Mouse (Mus musculus) G1E (cell line): Measurements from ENCODE around the gene Gm9945.

Experiments used
- CTCF ChIP-seq: IDR thresholded peaks from 2 replicates; pipeline ENCODE4 v1.5.1; 2012; ENCODE audit warnings: low read depth, low read length, inconsistent platforms, mixed read lengths
- GATA1 ChIP-seq: IDR thresholded peaks from 2 replicates; pipeline ENCODE4 v1.6.1; 2012; ENCODE audit warnings: borderline replicate concordance, low read length, inconsistent platforms, mixed read lengths
- GATA2 ChIP-seq: IDR thresholded peaks from 2 replicates; pipeline ENCODE4 v1.6.1; 2012; ENCODE audit warnings: low read depth, low read length, inconsistent platforms, borderline replicate concordance
- POLR2AphosphoS5 ChIP-seq: IDR thresholded peaks from 2 replicates; pipeline ENCODE4 v1.6.1; 2012; ENCODE audit warnings: low read depth, low read length, inconsistent platforms; ENCODE audit not compliant: insufficient replicate concordance
- TAL1 ChIP-seq: conservative IDR thresholded peaks from 2 replicates; pipeline ENCODE4 v1.6.1; 2012; ENCODE audit warnings: low read depth, low read length, inconsistent platforms, mixed read lengths

DNA sequence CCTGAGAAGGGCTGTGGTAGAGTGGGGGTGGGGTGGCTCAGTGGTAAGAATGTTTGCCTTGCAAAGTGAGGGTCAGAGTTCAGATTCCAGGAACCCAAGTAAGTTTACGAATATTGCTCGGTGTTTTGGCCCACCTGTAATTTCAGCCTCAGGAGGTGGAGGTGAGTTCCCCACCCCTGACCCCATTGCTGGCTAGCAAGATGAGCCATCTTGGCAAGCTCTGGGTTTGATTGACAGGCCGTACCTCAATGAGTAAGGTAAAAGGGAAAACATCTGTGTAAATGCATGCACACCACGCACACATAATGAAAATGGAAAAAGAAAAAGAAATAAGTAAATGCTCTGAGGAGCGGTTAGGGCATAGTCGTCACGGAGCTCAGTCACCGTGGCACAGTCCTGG, 24.4 kb downstream of the Gm9945 start:
- TF ChIP-seq TAL1 (no peak), CTCF (no peak), POLR2AphosphoS5 (no peak), GATA1 (no peak), GATA2 (no peak)
